Mouse (Mus musculus): Measurements from ENCODE around the gene Psmc6.

Psmc6 gene

DNA sequence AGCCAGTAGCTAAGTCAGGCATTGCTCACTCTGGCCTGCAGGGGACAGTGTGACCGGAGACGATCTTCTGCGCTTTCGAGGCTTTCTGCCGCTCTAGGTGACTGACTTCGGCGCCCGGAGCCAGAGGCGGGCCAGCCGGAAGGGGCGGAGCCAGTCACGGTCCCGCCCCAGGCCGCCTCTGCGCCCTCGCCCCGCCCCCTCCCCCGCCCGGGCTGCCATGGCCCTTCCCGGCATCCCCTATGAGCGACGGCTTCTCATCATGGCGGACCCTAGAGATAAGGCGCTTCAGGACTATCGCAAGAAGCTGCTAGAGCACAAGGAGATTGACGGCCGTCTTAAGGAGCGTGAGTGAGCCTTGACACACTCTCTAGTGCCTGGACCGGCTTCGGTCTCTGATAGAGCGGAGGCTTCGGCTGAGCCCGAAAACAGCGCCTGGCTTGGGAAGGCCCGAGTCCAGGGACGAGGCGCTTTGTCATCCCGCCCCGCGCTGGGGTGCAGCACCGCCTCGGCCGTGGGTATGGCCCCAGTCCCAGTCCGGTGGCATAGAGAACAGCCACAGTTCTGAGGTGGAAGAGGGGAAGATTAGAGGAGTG is at the start of gene Psmc6:
Gene Psmc6 (plus strand): TSS at position 200 of the 593 bp plus-strand sequence.
- DNase-seq (ENCODE audit: low read depth, low spot score): peak; percentile 92

DNA sequence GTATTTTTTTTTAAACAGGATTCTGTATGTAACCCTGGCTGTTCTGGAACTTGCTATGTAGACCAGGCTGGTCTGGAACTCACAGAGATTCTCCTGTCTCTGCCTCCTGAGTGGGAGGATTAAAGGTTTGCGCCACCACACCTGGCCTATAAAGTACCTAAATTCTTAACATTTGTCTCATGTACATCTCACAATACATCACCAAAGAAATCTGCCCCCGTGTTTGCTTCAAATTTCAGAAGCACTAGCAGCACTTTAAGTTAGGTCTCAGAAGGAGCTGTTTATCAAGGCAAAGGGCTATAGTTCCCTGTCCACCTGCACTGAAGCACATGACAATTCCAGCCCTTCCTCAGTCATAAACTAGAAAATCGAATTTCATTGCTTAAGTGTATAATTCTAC is 47.5 kb upstream of the Psmc6 start:
- DNase-seq (ENCODE audit: low read depth, low spot score): no peak

DNA sequence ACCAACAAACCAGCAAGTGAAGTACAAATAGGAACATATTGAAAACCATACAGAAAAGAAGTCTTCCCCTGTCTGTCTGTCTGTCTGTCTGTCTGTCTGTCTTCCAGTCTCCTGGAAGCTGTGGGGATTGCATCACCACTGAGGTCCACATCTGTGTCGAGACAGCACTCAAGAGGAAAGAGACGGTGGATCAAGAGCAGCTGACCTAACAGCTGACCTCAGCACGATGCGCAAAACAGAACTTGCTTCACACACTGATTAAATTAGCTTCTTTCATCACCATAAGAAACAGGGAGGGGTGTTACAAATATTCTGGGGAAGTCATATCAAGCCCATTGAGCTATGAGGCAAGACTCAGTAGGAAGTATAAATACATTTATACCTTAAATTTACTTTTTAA is 38.0 kb upstream of the Psmc6 start:
- DNase-seq (ENCODE audit: low read depth, low spot score): no peak

DNA sequence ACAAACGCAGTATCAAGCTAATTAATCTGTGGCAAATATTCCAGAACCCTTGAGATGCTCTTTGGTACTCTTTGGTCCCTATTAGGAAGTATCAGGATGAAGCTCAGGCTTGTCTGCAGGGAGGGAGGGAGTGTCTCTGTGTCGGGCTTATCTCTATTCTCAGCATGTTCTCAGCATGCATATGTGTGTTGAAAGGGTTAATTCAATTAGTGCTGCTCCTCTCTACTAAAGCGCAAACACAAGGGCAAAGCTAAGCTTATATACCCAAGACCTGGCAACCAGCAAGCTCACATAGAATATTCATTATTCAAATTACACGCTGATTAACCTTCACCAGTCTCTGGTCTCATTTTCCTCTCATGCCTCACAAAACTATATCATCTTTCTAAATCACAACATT is 25.6 kb upstream of the Psmc6 start:
- DNase-seq (ENCODE audit: low read depth, low spot score): no peak

DNA sequence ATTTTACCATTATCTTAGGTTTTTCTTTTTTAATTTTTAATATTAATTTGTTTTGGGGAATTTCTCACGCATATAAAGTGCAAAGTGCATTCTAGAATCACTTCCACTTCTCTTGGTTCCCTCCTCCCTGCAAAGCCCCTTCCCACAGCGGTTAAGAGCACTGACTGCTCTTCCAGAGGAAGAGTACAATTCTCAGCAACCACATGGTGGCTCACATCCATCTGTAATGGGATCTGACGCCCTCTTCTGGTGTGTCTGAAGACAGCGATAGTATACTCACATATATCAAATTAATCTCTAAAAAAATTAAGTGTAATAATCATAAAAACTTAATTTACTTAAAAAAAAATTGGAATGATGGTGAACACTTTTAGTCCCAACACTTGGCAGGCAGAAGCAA is 25.2 kb upstream of the Psmc6 start:
- no peak for DNase-seq (ENCODE audit: low read depth, low spot score)

DNA sequence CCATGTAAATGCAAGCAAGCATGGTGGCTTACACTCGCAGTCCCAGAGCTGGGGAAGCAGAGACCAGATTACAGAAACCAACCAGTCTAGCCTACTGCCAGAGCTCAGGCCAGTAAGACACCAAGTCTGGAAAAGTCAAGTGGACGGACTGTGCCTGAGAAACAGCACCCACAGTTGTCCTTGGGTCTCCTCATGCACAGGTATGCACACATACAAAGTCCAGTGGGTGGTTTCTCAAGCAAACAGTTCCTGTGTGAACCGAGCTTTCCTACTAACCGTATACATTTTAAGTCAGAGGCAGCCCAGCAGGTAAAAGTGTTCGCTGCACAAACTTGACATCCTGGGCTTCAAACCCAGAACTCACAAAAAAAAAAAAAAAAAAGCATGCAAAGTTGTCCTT is 23.7 kb upstream of the Psmc6 start:
- no peak for DNase-seq (ENCODE audit: low read depth, low spot score)

DNA sequence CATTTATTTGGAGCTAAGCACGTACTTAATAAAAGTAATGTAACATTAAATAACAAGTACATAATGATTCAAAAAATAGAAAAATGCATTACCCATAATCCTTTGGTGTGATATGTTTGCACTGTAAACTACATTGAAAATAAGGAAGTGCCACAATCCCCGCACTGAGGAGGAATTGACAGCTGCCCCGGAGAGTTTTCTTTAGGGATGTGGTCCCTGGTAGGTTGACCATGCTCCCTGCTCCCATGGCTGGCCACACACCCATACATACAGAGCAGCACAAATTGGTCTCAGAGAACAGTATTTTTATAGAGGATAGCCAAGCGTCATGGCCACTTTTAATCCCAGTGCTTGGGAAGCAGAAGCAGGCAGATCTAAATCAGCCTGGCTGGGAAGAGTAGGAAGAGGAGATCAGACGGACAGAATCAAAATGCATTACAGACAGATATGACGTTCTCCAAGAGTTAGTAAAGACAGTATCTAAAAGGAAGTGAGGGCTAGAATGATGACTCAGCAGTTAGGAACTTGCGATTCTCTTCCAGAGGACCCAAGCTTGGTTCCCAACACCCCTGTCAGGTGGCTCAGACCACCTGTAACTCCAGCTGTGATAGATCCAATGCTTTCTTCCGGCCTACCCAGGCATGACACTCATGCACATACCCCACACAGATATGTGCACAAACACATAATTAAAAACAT is 21.8 kb upstream of the Psmc6 start:
- DNase-seq (ENCODE audit: low read depth, low spot score): no peak

DNA sequence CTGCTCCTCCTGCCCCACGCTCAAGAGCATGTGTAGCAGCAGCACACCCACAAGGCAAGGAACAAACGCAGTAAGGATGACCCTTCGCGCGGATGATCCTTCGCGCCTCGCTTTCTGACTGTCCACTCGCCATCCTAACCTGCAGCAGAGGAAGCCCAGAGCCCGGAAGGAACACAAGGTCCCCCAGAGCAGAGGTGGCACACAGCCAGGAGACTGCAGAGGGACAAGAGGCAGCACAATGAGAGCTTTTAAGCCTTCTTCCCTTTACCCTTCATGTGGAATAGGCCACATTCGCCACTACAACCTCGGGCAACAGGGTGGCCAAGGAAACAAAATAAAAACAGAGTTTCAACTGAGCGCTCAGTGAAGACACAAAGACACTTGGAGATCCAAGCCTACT is 19.9 kb upstream of the Psmc6 start:
- DNase-seq (ENCODE audit: low read depth, low spot score): no peak

DNA sequence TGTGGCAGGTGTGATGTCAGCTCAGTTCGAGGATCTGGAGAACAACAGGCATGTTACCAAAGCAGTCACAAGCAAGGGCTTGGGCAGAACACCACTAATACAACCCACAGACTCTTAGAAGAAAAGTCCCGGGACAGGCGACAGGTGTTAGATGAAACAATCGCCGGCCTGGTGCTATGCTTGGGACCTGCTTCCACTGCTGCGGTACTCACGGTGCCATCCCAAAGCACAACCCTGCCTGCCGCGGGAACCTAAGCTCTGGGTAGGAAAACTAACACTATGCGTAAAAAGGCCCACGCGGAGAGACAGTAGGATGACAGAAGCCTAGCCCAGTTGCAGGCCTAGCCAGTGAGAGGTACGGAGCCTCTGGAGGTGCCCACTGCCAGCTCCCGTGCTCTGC is 19.5 kb upstream of the Psmc6 start:
- no peak for DNase-seq (ENCODE audit: low read depth, low spot score)

DNA sequence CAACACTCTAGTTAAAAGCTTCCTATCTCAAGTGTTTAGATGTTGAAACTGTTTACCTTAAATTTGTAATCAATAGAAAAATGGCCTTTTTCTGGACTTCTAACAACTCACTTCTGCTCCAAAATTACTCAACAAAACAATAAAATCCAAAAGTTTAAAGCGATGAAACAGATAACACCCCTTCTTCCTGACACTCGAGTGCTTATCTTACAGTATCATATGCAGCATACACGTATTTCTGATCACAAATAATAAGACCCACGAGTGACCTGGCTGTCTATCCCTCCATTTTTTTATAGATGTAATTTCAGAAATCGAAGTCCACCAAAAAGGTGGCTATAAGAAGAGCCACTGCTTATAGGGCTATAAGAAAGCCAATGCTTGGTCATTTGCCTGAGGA is 12.7 kb upstream of the Psmc6 start:
- DNase-seq (ENCODE audit: low read depth, low spot score): no peak

DNA sequence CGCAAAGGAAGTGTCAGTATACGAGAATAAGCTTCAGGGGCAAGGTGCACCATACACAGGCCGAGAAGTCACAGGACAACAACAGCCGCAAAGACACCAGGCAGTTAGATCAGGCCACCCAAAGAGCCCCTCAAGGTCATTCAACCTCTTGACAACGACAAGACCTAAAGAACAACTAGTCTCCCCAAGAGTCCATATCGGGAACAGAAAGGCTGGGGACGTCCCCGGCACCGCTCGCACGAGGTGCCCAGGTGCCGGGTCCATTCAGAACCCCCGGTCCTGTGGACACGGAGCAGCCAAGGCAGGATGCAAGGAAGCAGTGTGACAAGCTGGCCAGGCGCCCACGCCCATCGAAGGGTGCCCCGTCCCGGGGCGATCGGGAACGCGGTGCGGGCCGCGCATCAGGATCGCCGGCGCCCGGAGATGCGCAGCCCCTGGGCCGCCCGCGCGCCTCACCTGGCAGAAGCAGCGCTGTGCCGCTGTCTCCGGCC is 11.6 kb upstream of the Psmc6 start:
- no peak for DNase-seq (ENCODE audit: low read depth, low spot score)

DNA sequence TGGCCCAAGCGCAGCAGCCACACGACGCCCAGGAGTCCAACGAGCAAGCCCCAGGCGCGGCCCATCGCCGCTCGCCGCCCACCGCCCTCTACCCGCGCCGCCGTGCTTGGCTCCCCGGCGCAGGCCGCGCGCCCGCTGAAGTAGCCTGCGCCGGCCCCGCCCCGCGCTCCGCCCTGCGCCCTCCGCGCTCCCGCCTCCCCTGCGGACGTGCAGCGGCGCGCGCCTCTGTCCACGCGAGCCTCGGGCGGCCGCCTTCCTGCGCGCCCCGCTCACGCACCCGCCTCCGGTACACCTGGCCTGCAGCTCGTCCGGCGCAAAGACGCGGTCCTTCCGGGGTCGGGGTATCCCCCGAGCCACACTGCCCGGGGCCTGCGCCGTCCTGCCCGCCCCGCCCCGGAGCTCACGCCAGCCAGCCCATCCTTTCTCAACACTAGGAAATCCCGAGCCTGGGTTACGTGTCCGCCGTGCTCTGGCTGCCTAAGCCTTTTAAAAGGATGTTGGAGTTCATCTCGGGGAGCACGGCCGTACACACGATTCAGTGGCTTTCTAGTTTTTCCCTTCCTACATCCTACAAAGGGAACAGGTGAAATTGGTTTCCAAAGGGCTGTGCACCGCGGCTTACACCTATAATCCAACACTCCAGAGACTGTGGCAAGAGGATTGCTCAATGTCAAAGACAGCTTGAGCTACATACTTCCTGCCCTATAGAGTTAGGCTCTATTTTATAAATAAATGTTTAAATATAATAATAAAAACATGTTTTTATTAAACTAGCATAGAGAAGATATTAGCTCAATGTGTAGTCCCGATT is 11.0 kb upstream of the Psmc6 start, which contains the start of gene Ero1l:
Gene Ero1l (minus strand): TSS at position 346 of the 811 bp plus-strand sequence.
- peak; percentile 45 for DNase-seq (ENCODE audit: low read depth, low spot score)

DNA sequence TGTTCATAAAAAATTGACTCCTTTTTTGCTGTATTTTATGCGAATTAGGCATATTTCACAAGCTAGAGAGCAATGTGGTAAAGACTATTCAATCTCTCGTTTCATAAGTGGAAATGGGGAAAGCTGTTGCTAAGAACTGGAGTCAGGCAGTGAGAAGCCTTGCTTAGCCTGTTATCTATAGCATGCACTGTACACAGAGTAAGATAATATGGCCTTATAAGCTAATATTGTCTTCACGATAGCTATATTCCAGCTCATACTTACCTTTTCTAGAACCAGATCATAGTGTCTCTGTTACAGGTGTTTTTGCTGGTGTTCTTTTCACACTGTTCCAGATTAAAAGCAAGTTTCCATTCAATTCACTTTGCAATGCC is 10.4 kb upstream of the Psmc6 start:
- no peak for DNase-seq (ENCODE audit: low read depth, low spot score)

DNA sequence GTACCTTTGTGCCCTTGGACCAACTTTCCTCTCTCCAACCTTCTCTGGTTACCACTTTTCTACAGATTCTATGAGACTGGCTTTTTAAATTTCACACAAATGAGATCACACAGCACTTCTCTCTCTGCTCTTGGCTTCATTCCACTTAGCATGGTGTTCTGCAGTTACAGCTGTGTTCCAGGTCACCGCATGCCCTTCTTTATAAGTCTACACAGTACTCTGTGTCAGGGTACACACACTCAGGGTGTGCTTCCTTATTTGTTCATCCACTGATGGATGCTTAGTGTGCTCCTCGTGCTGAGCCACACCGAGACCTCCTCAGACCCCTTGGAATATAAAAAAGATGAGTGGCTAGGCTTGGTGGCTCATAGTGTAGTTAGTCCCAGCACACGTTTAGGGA is 9.5 kb upstream of the Psmc6 start:
- no peak for DNase-seq (ENCODE audit: low read depth, low spot score)

DNA sequence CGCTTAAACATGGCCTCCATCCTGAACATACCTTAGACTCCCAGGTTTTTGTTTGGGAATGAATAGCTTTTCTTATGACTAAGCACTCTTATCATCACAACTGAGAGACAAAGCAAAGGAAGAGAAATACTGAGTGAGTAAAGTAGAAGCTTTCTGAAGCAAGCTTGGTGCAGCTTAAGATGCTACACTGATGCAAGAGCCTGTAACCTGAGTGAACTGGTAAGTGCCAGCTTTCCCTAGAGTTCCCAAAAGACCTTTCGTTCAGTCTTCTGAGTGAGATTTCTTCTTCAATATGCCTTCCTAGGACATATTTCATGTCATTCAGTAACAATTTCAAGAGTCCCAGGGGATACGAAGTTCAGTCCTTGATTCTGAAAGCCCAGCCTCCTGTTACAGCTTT is 8.5 kb upstream of the Psmc6 start:
- DNase-seq (ENCODE audit: low read depth, low spot score): no peak

DNA sequence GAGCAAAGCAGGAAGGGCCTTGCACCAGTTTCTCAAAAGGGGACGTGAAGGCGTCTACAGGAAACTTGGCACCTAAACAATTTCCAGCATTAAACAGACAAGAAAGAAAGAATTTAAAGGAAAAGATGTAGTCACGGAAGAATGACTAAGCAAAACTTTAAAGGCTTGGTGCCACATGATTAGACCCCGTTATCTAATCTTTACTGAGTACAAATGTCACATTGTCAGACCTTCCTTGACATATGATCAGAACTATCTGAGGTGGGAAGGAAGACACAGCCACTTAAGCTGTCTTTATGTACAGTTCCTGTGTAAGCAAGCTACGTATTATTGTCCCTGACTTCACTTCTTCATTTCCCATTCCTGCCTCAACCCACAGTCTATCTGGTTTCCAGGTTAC is 8.0 kb upstream of the Psmc6 start:
- peak; percentile 33 for DNase-seq (ENCODE audit: low read depth, low spot score)

DNA sequence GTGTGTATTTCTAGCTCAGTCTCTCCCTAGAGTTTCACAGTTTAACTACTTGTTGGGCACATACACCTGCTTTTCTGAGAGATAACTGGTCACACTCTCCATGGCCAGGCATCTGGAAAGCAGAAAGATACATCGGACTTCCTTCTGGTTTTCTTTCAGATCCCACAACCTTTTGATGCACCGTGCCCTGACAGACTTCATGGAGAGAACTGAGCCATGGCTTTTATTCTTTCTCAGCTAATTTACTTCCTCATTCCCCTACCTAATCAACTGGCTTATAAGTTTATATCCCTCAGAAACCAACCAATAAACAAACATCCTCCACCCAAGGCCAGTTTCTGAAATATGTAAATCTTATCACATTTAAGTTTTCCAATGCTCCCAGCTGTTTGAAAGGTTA is 7.1 kb upstream of the Psmc6 start:
- DNase-seq (ENCODE audit: low read depth, low spot score): no peak

DNA sequence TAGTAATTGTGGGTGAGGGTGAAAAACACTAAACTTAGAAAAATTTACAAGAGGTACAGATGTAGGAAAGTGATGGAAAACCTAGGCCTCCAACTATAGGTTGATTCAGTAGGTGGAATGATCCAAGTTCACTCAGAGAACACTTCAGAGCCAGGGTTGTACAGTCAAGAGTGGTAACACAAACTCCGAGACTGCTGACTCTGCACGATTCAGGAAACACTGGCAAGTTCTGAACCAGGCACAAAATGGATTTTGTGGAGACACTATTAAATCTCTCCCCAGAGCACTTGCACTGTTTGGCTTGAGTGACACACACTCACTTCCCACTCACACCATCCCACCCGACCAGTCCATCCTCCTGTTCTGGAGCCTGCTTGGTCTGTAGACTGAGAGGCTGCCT is 6.3 kb upstream of the Psmc6 start:
- DNase-seq (ENCODE audit: low read depth, low spot score): no peak

DNA sequence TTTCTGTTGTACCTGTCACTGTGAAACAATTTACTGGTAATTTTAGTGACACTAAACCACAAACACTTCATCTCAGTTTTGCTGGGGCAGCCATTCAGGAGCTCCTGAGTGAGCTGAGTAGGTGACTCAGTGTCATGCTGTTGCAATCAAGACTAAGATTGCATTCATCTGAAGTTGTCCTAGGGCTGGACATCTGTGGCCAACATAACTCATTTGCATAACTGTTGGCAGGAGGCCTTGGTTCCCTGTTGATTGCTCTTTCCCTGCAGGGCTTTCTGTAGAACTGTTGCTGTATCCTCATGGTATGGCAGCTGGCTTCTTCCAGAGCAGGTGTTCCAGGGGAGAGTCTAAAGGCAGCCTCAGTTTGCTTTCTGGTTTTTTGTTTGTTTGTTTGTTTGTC is 4.1 kb upstream of the Psmc6 start:
- DNase-seq (ENCODE audit: low read depth, low spot score): no peak

DNA sequence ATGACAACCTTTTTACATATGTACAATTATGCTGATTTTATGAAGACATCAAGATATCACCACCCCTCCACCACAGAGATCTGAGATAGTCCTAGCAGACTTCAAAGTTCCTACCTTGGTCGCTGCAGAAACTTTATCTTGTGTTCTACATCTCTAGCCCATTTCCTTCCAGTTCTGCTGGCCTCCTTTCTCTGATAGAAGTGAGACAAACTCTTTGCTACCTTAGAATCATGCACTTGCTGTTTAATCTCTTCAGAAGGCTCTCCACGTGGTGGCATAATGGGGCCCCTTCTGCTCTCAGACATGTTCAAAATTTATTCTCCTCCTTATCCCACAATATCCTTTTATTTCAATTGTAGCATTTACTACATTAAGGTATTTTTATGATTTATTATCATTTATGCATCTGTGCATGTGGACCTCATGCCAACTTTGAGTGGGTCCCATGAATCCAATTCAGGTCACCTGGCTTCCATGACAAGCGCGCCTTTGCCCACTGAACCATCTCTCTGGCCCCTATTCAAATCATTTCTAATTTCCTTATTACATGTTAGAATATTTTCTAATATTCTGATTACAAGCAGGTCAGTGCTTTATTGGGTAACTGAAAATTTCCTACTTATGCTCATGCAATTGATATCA is 1.4 kb upstream of the Psmc6 start:
- no peak for DNase-seq (ENCODE audit: low read depth, low spot score)

DNA sequence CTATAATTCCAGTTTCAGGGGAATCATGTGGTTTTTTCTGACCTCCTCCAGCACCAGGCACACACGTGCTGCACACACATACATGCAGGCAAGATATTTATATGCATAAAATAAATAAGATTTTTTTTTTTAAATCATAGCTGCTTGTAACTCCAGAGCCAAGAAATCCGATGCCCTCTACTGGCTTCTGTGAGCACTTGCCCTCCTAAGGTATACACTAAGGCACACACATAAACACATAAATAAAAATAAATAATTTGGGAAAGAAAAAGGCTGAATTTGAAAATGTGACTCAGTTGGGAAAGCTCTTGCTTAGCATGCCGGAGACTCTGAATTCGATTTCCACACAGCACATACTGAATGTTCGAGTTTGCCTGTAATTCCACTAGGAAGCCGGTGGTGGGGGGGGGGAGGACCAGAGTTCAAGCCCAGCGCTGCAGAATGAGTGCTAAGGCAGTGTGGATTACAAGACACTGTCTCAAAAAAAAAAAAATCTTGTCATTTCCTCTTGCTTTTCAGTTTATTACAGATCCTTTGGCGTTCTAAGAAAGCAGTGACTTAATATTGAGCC is 485 bp upstream of the Psmc6 start:
- DNase-seq (ENCODE audit: low read depth, low spot score): no peak

Data from telencephalon, adult 2 months (tissue).